Mouse (Mus musculus): ENCODE data around the gene Eng. TPM values are rescaled to one million over a fixed set of nuclear protein-coding genes. Genes with fewer than 3 reads are reported as not detected.

Gene Eng
- total RNA-seq, 2 experiments from 2014 or later: 1.5 to 4.0 TPM

DNA sequence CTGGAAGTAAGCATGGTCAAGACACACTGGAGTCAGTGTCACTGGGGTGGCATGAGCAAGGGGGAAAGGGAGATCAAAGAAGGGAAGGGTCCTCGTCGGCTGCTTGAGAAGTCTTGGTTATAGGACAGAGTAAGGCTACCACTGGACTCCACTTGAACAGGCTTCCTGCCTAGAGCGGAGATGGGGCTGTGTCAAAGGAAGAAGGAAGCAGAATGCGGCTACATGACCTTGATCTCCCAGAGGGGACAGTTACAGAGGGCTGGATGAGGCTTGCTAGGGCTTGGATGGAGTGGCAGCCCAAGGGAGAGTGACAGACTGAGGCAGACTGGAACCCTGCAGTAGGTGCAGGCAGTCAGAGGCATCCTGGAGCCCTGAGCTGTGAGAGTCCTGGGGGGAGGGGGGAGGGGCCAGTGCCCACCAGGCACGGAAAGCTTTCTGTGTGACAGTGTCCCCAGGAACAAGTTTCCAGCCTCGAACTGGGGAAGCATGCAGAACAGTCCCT is 5.8 kb upstream of the Eng start:
- ATAC-seq (replicated peaks; ENCODE audit: low FRiP score, poor library complexity, severe bottlenecking): no peak

- ATAC-seq (replicated peaks; ENCODE audit: low FRiP score, poor library complexity, severe bottlenecking): no peak
Observed at GRCm38 (mm10) chr2:32641810-32642209, 4.6 kb upstream of the Eng start.

- ATAC-seq (replicated peaks; ENCODE audit: low FRiP score, poor library complexity, severe bottlenecking): no peak
Observed at GRCm38 (mm10) chr2:32642813-32643212, 3.6 kb upstream of the Eng start.

- ATAC-seq (replicated peaks; ENCODE audit: low FRiP score, poor library complexity, severe bottlenecking): no peak
Observed at GRCm38 (mm10) chr2:32644083-32644482, 2.3 kb upstream of the Eng start.

GRCm38 (mm10) chr2:32644799-32645475 is 1.5 kb upstream of the Eng start:
- ATAC-seq (replicated peaks; ENCODE audit: low FRiP score, poor library complexity, severe bottlenecking): no peak

DNA sequence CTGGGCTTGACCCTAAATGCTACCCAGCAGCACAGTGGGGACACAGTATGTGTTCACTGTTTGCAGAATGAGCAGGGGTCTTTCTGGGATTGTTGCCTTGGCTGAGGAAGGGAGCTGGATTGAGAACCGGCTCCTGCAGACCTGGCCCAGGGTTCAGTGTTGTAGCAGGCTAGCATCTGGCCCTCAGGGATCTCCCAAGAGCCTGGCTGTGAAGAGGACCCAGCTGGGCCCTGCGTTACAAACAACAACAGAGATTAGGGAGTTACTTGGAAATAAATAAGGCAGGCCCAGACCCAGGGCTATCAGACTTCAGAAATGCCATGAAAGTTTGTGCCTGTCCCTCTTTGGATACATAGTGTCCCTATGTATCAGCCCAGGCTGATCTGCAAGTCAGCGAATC is 748 bp upstream of the Eng start:
- no peak for ATAC-seq (replicated peaks; ENCODE audit: low FRiP score, poor library complexity, severe bottlenecking)

DNA sequence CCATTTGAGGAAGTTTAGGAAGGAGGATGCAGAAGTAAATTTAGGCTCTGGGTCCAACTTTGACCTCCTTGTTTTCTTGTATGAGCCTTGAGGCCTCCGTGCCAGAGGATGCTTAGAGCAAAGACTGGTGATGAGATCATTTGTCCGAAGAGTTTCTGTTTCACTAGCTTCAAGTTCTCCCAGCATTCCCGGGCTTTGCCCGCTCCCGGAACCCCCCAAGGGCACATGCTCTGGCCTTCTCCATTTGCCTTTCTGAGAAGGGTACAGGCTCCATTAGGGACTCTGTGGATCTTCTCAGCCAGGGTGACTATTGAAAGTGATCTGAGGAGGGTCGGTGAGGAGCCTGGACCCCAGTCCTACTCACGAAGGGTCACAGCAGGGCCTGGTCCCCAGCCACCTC is 971 bp downstream of the Eng start:
- ATAC-seq (replicated peaks; ENCODE audit: low FRiP score, poor library complexity, severe bottlenecking): no peak

GRCm38 (mm10) chr2:32653764-32654163 is 7.4 kb downstream of the Eng start:
- ATAC-seq (replicated peaks; ENCODE audit: low FRiP score, poor library complexity, severe bottlenecking): no peak

- no peak for ATAC-seq (replicated peaks; ENCODE audit: low FRiP score, poor library complexity, severe bottlenecking)
Observed at GRCm38 (mm10) chr2:32654743-32655393, 8.5 kb downstream of the Eng start.

DNA sequence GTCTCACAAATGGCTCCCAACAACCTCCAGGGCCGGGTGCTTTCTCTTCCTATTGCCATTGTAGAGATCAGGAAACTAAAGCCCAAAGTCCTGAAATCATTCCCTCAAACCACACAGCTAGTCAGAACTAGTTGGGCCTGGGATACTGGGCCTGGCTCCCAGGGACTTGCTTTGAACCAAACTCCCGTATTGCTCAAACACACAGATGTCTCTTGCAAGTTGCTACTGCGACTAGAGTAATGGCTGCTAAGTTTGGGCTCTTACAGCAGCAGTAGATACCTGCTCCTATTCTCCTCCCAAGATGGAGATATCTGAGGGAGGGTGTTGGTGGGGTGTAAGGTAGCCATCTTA is 9.0 kb downstream of the Eng start:
- ATAC-seq (replicated peaks; ENCODE audit: low FRiP score, poor library complexity, severe bottlenecking): no peak

GRCm38 (mm10) chr2:32655826-32656225 is 9.4 kb downstream of the Eng start:
- ATAC-seq (replicated peaks; ENCODE audit: low FRiP score, poor library complexity, severe bottlenecking): no peak

GRCm38 (mm10) chr2:32658873-32659272 is 12.5 kb downstream of the Eng start:
- ATAC-seq (replicated peaks; ENCODE audit: low FRiP score, poor library complexity, severe bottlenecking): no peak

DNA sequence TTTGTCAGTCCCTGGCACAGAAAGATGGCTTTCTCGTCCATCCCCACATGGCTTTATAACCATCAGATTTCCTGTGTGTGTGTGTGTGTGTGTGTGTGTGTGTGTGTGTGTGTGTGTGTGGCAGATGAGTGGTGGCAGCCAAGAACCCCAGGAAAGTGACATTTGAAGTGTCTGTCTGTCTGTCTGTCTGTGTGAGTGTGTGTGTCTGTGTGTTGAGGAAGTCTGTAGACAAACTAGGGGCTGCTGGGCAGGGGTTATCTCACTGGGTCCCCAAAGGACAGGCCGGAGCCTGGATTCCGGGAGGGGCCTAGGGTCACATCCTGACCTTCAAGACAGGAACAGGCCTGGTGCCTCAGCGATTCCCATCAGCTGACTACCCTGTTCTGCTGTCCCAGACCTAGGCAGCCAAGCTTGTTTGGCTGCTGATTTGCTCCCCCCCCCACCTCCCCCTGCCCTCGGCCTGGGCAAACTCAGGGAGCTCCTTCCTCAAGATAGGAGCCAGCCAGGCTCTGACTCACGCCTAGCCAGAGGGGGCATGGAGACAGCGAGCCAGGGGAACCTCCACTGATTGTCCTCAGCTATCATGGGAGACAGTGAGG is 15.2 kb downstream of the Eng start:
- no peak for ATAC-seq (replicated peaks; ENCODE audit: low FRiP score, poor library complexity, severe bottlenecking)

GRCm38 (mm10) chr2:32662291-32662690 is 15.9 kb downstream of the Eng start:
- no peak for ATAC-seq (replicated peaks; ENCODE audit: low FRiP score, poor library complexity, severe bottlenecking)

DNA sequence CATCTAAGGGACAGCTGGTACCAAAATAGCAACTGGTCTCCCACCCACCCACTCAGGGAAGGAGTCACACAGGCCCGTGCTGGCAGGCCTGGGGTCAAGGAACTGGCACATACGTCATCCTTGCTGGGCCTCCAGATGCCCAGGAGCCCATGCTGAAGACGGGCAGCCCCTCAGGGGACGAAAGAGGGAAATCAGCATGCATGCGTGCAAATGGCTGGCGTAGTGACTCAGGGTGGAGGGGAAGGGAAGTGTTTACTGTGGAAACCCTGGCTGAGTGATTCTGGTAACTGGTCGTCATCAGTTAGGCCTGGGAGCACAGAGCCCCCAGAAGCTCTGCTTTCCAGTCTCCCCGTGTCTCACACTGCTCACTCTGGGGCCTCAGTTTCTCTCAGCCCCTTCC is 18.9 kb downstream of the Eng start:
- ATAC-seq (replicated peaks; ENCODE audit: low FRiP score, poor library complexity, severe bottlenecking): no peak

DNA sequence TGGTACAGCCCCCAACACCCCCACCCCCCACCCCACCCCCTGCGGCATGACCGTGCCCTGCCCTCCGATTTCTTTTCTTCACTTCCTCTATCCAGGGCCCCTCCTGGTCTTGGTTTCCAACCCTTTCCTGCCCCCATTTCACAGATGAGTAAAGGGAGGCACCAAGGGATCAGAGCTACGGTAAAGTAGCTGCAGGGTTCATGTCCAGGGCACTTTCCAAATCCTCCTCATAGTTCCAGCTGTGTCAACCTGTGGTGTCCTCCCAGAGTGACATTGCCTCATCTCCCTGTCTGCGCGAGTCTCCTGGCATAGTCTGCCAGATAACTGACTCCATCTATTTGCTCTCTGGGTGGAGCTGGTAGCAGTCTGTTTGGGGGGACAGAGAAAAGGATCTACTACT is 19.5 kb downstream of the Eng start:
- ATAC-seq (replicated peaks; ENCODE audit: low FRiP score, poor library complexity, severe bottlenecking): no peak

DNA sequence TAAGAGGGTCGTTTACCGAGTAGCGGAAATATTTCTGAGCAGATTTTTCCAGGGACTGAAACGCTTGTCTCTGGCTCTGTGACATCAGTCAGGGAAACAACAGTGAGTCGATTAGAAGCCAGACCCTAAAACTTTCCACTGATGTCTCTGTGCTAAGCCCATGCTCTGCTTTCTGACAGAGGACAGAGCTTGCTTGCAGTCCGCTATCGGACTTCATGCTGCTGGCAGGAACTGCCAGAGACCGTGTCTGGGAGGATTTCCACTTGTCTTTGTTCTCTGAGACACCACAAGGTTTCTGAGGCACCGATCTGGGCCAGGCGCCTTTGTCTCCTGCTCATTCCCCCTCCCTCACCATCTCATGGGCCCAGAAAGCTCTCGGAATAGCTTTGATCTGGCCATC is 21.4 kb downstream of the Eng start:
- ATAC-seq (replicated peaks; ENCODE audit: low FRiP score, poor library complexity, severe bottlenecking): no peak

GRCm38 (mm10) chr2:32668176-32668575 is 21.8 kb downstream of the Eng start:
- ATAC-seq (replicated peaks; ENCODE audit: low FRiP score, poor library complexity, severe bottlenecking): no peak

DNA sequence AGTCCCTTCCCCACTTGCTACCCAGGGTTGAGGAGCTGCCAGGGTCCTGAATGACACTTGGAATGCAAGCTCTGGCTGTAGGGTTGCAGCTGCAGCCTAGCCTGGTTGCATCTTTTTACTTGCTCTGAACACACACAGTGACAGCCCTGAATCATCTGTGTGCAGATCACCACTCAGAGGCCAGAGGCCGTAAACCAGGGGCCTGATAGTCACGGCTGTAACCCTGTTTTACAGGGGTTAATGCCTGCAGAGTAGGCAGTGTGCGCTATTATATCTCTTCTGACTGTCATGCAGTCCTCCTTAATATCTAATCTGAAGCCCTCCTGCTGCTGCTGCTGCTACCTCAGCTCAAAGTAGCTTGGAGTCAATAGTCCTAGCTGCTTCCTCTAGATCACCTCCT is 23.5 kb downstream of the Eng start:
- no peak for ATAC-seq (replicated peaks; ENCODE audit: low FRiP score, poor library complexity, severe bottlenecking)

GRCm38 (mm10) chr2:32671147-32671546 is 24.8 kb downstream of the Eng start:
- no peak for ATAC-seq (replicated peaks; ENCODE audit: low FRiP score, poor library complexity, severe bottlenecking)

DNA sequence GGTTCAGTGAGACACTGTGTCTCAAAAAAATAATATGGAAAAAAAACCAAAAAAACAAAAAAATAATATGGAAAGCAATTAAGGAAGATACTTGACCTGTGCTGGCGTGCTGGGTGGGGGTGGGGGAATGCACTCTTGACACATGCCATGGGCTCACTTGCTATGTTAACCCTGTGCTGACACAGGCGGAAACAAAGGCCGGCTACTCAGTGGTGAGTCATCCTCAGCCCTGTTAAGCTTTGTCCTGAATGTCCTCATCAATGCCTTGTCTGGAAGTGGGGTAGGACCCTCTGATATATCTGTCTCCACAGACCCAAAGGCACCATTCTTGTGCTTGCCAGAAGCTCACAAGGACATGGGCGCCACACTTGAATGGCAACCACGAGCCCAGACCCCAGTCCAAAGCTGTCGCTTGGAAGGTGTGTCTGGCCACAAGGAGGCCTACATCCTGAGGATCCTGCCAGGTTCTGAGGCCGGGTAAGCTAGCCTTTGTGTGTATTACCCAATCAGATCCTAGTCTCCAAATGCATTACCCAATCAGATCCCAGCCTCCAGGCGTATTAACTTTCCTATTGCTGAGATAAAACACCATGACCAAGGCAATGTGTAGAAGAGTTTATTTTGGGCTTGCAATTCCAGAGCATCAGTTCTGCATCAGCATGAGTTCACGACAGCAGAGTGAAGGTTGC is 25.7 kb downstream of the Eng start:
- ATAC-seq (replicated peaks; ENCODE audit: low FRiP score, poor library complexity, severe bottlenecking): no peak
